Mouse (Mus musculus) stomach, postnatal 0 days (tissue): ENCODE measurements at regions not wholly inside any gene's neighbourhood (a gene's known extent, or its start where the extent isn't known, plus 50 kb on each side); places are given as distances from the start of the nearest gene placed in this dataset.

Experiments
- CTCF ChIP-seq: IDR thresholded peaks from 2 replicates; pipeline ENCODE4 v1.5.1; 2016; ENCODE audit warnings: antibody characterized with exemption, low read depth, mild to moderate bottlenecking, moderate library complexity
- EP300 ChIP-seq: optimal IDR thresholded peaks from 2 replicates; pipeline ENCODE3; 2016; ENCODE audit warnings: antibody characterized with exemption

GRCm38 (mm10) chr12:12708954-12709523 is 232.7 kb downstream of the Mycn start:
- TF ChIP-seq CTCF = no peak
- no peak for TF ChIP-seq EP300
